In the genomic region with DNA sequence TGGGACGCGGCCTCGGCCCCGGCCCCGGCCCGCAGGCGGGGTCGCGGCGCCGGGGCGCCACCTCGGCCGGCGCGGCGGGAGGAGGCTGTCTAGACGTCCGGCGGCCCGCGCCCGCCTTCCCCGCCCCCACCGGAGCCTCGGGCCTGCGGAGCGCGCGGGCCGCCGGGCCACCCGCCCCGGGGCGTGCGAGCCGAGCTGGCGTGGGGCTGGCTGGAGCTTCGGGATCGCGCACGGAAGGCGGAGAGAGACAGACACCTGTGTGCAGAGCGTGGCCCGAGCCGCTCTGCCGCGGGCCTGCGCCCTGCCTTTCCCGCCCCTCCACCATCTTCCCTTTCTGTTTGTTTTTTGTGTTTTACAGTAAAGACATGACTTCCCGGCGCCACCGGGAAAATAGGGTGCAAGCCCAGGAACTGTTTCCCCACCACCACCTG, we compare ENCODE assay signal across 8 mouse cellular contexts. TPM values are rescaled to one million over a fixed set of nuclear protein-coding genes. Genes with fewer than 3 reads are reported as not detected.
A peak's percentile ranks its signal among the peaks of the same experiment; 100 is the strongest.
DNase-seq lines count a peak whose midpoint lies in the region; ATAC-seq and TF ChIP-seq lines count a peak whose summit lies in the region.

No protein-coding gene starts in this region.

- peak overlapping the region; percentile 93 for H3K9ac ChIP-seq in heart, embryonic 14.5 days (ENCODE audit: low read length)
- peak overlapping the region; percentile 92 for H3K9ac ChIP-seq in liver, embryonic 14.5 days (replicated peaks)
- H3K9ac ChIP-seq in stomach, embryonic 14.5 days (replicated peaks; ENCODE audit: low read depth, low read length), result peak overlapping the region; percentile 93

- peaks cover 40% of the 10 kb centered on the region for H3K36me3 ChIP-seq in heart, embryonic 14.5 days (ENCODE audit: control insufficient read depth, insufficient read depth, low read length)
- peaks cover 21% of the 10 kb centered on the region for H3K36me3 ChIP-seq in liver, embryonic 14.5 days (replicated peaks; ENCODE audit: control insufficient read depth, insufficient read depth, low read depth)
- H3K36me3 ChIP-seq in stomach, embryonic 14.5 days (ENCODE audit: control insufficient read depth, insufficient read depth, low read length), result peaks cover 18% of the 10 kb centered on the region

- peak overlapping the region; percentile 64 to 95 for H3K4me3 ChIP-seq in heart, embryonic 14.5 days (ENCODE audit: control insufficient read depth in 1 of 2, insufficient read depth in 1 of 2, low read depth in 1 of 2, low read length in 2 of 2)
- H3K4me3 ChIP-seq in liver, embryonic 14.5 days (ENCODE audit: insufficient read depth in 1 of 2, low read depth in 2 of 2, low read length in 2 of 2), result peak overlapping the region; percentile 82 to 85
- peak overlapping the region; percentile 94 for H3K4me3 ChIP-seq in stomach, embryonic 14.5 days (ENCODE audit: low read depth, low read length)

- H3K4me1 ChIP-seq in heart, embryonic 14.5 days (ENCODE audit: control insufficient read depth in 2 of 2, insufficient read depth in 2 of 2, low read length in 2 of 2), result peaks cover 2 to 20% of the 10 kb centered on the region in 2 experiments
- peaks cover 0 to 7% of the 10 kb centered on the region in 2 experiments; a peak in 3 of 4 replicates for H3K4me1 ChIP-seq in liver, embryonic 14.5 days (replicated peaks; ENCODE audit: control insufficient read depth in 2 of 2, insufficient read depth in 2 of 2, low read length in 1 of 2)
- H3K4me1 ChIP-seq in stomach, embryonic 14.5 days (ENCODE audit: control insufficient read depth, insufficient read depth, low read length), result peaks cover 13% of the 10 kb centered on the region

- H3K27ac ChIP-seq in heart, embryonic 14.5 days (replicated peaks in 1 of 2; ENCODE audit: control insufficient read depth in 1 of 2, insufficient read depth in 1 of 2, low read depth in 2 of 2, low read length in 2 of 2), result peak overlapping the region; percentile 98
- peak overlapping the region; percentile 92 for H3K27ac ChIP-seq in liver, embryonic 14.5 days
- peak overlapping the region; percentile 98 for H3K27ac ChIP-seq in stomach, embryonic 14.5 days (ENCODE audit: low read length)

- TF ChIP-seq EP300 in liver, embryonic 14.5 days (IDR thresholded peaks at IDR 0.05; ENCODE audit: low read depth), result no peak

- H3K9me3 ChIP-seq in heart, embryonic 14.5 days (ENCODE audit: control insufficient read depth, low read length), result no peaks in the 10 kb centered on the region
- no peaks in the 10 kb centered on the region for H3K9me3 ChIP-seq in liver, embryonic 14.5 days (ENCODE audit: control insufficient read depth, low read length)
- no peaks in the 10 kb centered on the region for H3K9me3 ChIP-seq in stomach, embryonic 14.5 days (ENCODE audit: control insufficient read depth, low read depth, low read length)

- no peak for TF ChIP-seq CTCF in liver, embryonic 14.5 days (IDR thresholded peaks at IDR 0.05; ENCODE audit: low read depth)

- peak; percentile 23 to 45 for DNase-seq in urinary bladder, adult 18-20 months (ENCODE audit: low spot score in 2 of 2)
- no peak for DNase-seq in urinary bladder, postnatal 10 days (ENCODE audit: low spot score)
- DNase-seq in kidney, postnatal 10 days, result peak; percentile 78
- no peak for DNase-seq in liver, embryonic 14.5 days (ENCODE audit: low read depth in 3 of 3, low spot score in 3 of 3)
- peak; percentile 54 for DNase-seq in neural tube, embryonic 10.5 days (ENCODE audit: extremely low spot score, low spot score)

- WGBS in heart, embryonic 14.5 days, result 0% methylated on average over 31 of the region's 53 CpGs
- WGBS in liver, embryonic 14.5 days (ENCODE audit: insufficient replicate concordance), result 0% methylated on average over 52 of the region's 53 CpGs
- WGBS in stomach, embryonic 14.5 days, result under 1% methylated on average over 31 of the region's 53 CpGs

- H3K27me3 ChIP-seq in heart, embryonic 14.5 days (ENCODE audit: control insufficient read depth, insufficient read depth, low read length), result no peaks in the 10 kb centered on the region
- H3K27me3 ChIP-seq in liver, embryonic 14.5 days (ENCODE audit: control insufficient read depth, insufficient read depth, low read length), result no peaks in the 10 kb centered on the region
- H3K27me3 ChIP-seq in stomach, embryonic 14.5 days (ENCODE audit: control insufficient read depth, insufficient read depth, low read length), result no peaks in the 10 kb centered on the region

- peak overlapping the region; percentile 69 for H3K4me2 ChIP-seq in heart, embryonic 14.5 days (ENCODE audit: low read length)
- H3K4me2 ChIP-seq in liver, embryonic 14.5 days (ENCODE audit: low read depth), result peak overlapping the region; percentile 89
- H3K4me2 ChIP-seq in stomach, embryonic 14.5 days (replicated peaks; ENCODE audit: low read depth, low read length), result peak overlapping the region; percentile 78

- ATAC-seq in erythroblast, adult 5-6 weeks (replicated peaks; ENCODE audit: low FRiP score, poor library complexity, severe bottlenecking), result peak; percentile 10; the same call in 1 of the 2 replicates
- peak; percentile 13 for ATAC-seq in heart, embryonic 14.5 days (ENCODE audit: insufficient number of reproducible peaks, insufficient read depth, low FRiP score, low read depth)
- peak; percentile 35 for ATAC-seq in liver, embryonic 14.5 days (ENCODE audit: insufficient read depth)
- peak; percentile 14 for ATAC-seq in stomach, embryonic 14.5 days (ENCODE audit: insufficient number of reproducible peaks, insufficient read depth, low FRiP score, low read depth)

RNA-seq across cellular contexts. Expression of a gene that starts 0.7 kb away (rescaled TPM):
- total RNA-seq in erythroblast, adult 5-6 weeks (2015; ENCODE audit: low replicate concordance), result 31.6 and 42.1 TPM in 2 replicates
- 30.1 and 31.2 TPM in 2 replicates for total RNA-seq in erythroblast, adult 5-6 weeks (2017; ENCODE audit: low replicate concordance)
- polyA plus RNA-seq in heart, embryonic 14.5 days (2014; fragmentation: Nextera tagmentation; extraction: Ambion mirVana), result 59.1 and 65.2 TPM in 2 replicates
- polyA plus RNA-seq in liver, embryonic 14.5 days (2012; rRNA removed), result 6.5 and 11.2 TPM in 2 replicates
- polyA plus RNA-seq in liver, embryonic 14.5 days (2014; fragmentation: Nextera tagmentation; extraction: Ambion mirVana), result 26.0 and 27.8 TPM in 2 replicates
- polyA plus RNA-seq in stomach, embryonic 14.5 days (2014; fragmentation: Nextera tagmentation; extraction: Ambion mirVana), result 84.4 and 97.6 TPM in 2 replicates

RNA-seq across cellular contexts. Expression of a gene that starts 1.0 kb away (rescaled TPM):
- total RNA-seq in erythroblast, adult 5-6 weeks (2015; ENCODE audit: low replicate concordance), result 10.7 and 26.1 TPM in 2 replicates
- 6.4 TPM in 2 replicates for total RNA-seq in erythroblast, adult 5-6 weeks (2017; ENCODE audit: low replicate concordance)
- 7.0 and 9.0 TPM in 2 replicates for polyA plus RNA-seq in heart, embryonic 14.5 days (2014; fragmentation: Nextera tagmentation; extraction: Ambion mirVana)
- polyA plus RNA-seq in liver, embryonic 14.5 days (2012; rRNA removed), result 1.4 and 2.4 TPM in 2 replicates
- polyA plus RNA-seq in liver, embryonic 14.5 days (2014; fragmentation: Nextera tagmentation; extraction: Ambion mirVana), result 3.2 and 3.3 TPM in 2 replicates
- 8.3 and 10.3 TPM in 2 replicates for polyA plus RNA-seq in stomach, embryonic 14.5 days (2014; fragmentation: Nextera tagmentation; extraction: Ambion mirVana)

Comparison
In these comparisons a context has a peak if more than half of its experiments do, and no peak if none do; other contexts are left out.
1. DNase-seq: peak in urinary bladder, adult 18-20 months (2 of 2), kidney, postnatal 10 days (single experiment) and neural tube, embryonic 10.5 days (single experiment); none in urinary bladder, postnatal 10 days (single experiment) and liver, embryonic 14.5 days (0 of 3).
2. Peak in every context shown above with its lines, with median percentiles within 50 percentile points of each other: ATAC-seq, H3K27ac ChIP-seq, H3K4me2 ChIP-seq, H3K4me3 ChIP-seq and H3K9ac ChIP-seq.